Mouse (Mus musculus) activated CD4-positive, CD25-positive, alpha-beta regulatory T cell, adult 9 weeks (primary cell): ENCODE measurements around the gene Cep290. TPM values are rescaled to one million over a fixed set of nuclear protein-coding genes. Genes with fewer than 3 reads are reported as not detected.

ENCODE experiments used
- polyA plus RNA-seq: library from polyadenylated mRNA; unstranded; fragments of 100-300 nt; shearing (Covaris generic); gene quantifications from one replicate; pipeline ENCODE4 v1.2.1, GENCODE M21; 2017

The Cep290 gene
- polyA plus RNA-seq: 3.8 TPM

GRCm38 (mm10) chr10:100487097-100487978 is at the start of gene Cep290, which contains the start of gene Tmtc3:
Cep290 (plus strand) TSS chr10:100487558.
Tmtc3 (minus strand) TSS chr10:100487350.

GRCm38 (mm10) chr10:100590323-100590722 is 103.0 kb downstream of the Cep290 start, which contains the start of the genes 4930430F08Rik and 1700017N19Rik:
4930430F08Rik (minus strand) TSS chr10:100590423.
1700017N19Rik (plus strand) TSS chr10:100590484.

Other genes starting within 250 kb of the Cep290 start
- not detected for gene Gm4301, start 151.9 kb upstream of the Cep290 start, polyA plus RNA-seq
- not detected for gene Gm4302, start 146.7 kb upstream of the Cep290 start, polyA plus RNA-seq
- not detected for gene Gm4303, start 141.6 kb upstream of the Cep290 start, polyA plus RNA-seq
- not detected for gene Gm4305, start 136.5 kb upstream of the Cep290 start, polyA plus RNA-seq
- not detected for gene Gm4307, start 126.2 kb upstream of the Cep290 start, polyA plus RNA-seq
- gene Gm4312, start 105.0 kb upstream of the Cep290 start, polyA plus RNA-seq: not detected
- 2.8 TPM for gene Tmtc3, start 208 bp upstream of the Cep290 start, polyA plus RNA-seq
- 9.8 TPM for gene 4930430F08Rik, start 102.9 kb downstream of the Cep290 start, polyA plus RNA-seq
- not detected for gene 1700017N19Rik, start 102.9 kb downstream of the Cep290 start, polyA plus RNA-seq